In genomic region chr10:96620890-96621271, GRCm38 (mm10) we compare ENCODE assay signal across 8 mouse cellular contexts. TPM values are rescaled to one million over a fixed set of nuclear protein-coding genes. Genes with fewer than 3 reads are reported as not detected.
A peak's percentile ranks its signal among the peaks of the same experiment; 100 is the strongest.
DNase-seq lines count a peak whose midpoint lies in the region; ATAC-seq and TF ChIP-seq lines count a peak whose summit lies in the region.

No protein-coding gene starts in this region.

- peak; percentile 19; the same call in 1 of the 2 replicates for TF ChIP-seq CTCF in intestine, postnatal 0 days (IDR thresholded peaks at IDR 0.05; ENCODE audit: low read depth)

- ATAC-seq in intestine, postnatal 0 days: no peak
- no peak for ATAC-seq in lung, embryonic 15.5 days (ENCODE audit: borderline replicate concordance, extremely low read depth, low FRiP score, low TSS enrichment)

- no peaks in the 10 kb centered on the region for H3K9me3 ChIP-seq in heart, embryonic 10.5 days
- no peaks in the 10 kb centered on the region for H3K9me3 ChIP-seq in forebrain, embryonic 10.5 days
- H3K9me3 ChIP-seq in intestine, postnatal 0 days (ENCODE audit: control insufficient read depth): no peaks in the 10 kb centered on the region
- no peaks in the 10 kb centered on the region for H3K9me3 ChIP-seq in lung, embryonic 15.5 days

- peaks cover 26% of the 10 kb centered on the region for H3K36me3 ChIP-seq in heart, embryonic 10.5 days
- H3K36me3 ChIP-seq in forebrain, embryonic 10.5 days (replicated peaks): peaks cover 62% of the 10 kb centered on the region
- H3K36me3 ChIP-seq in intestine, postnatal 0 days (ENCODE audit: control insufficient read depth, insufficient read depth): peaks cover 3% of the 10 kb centered on the region; the same call in 1 of the 2 replicates
- peaks cover 27% of the 10 kb centered on the region for H3K36me3 ChIP-seq in lung, embryonic 15.5 days

- peak overlapping the region; percentile 62 for H3K4me2 ChIP-seq in intestine, postnatal 0 days (replicated peaks; ENCODE audit: low read depth)
- H3K4me2 ChIP-seq in lung, embryonic 15.5 days: peak overlapping the region; percentile 67

- H3K27ac ChIP-seq in heart, embryonic 10.5 days: no peak overlapping the region
- H3K27ac ChIP-seq in forebrain, embryonic 10.5 days: no peak overlapping the region
- no peak overlapping the region for H3K27ac ChIP-seq in intestine, postnatal 0 days (ENCODE audit: low read depth, low read length)
- peak overlapping the region; percentile 45 for H3K27ac ChIP-seq in lung, embryonic 15.5 days

- no peaks in the 10 kb centered on the region for H3K27me3 ChIP-seq in heart, embryonic 10.5 days (ENCODE audit: insufficient read depth, poor library complexity, severe bottlenecking)
- no peaks in the 10 kb centered on the region for H3K27me3 ChIP-seq in forebrain, embryonic 10.5 days (ENCODE audit: poor library complexity, severe bottlenecking)
- H3K27me3 ChIP-seq in intestine, postnatal 0 days (replicated peaks; ENCODE audit: control insufficient read depth, insufficient read depth, low read length): no peaks in the 10 kb centered on the region
- no peaks in the 10 kb centered on the region for H3K27me3 ChIP-seq in lung, embryonic 15.5 days

- H3K4me3 ChIP-seq in heart, embryonic 10.5 days: peak overlapping the region; percentile 54
- peak overlapping the region; percentile 49 for H3K4me3 ChIP-seq in forebrain, embryonic 10.5 days
- peak overlapping the region; percentile 42 for H3K4me3 ChIP-seq in intestine, postnatal 0 days (ENCODE audit: low read depth, low read length)
- H3K4me3 ChIP-seq in lung, embryonic 15.5 days: peak overlapping the region; percentile 48

- 50% methylated on average over 4 of the region's 4 CpGs for WGBS in heart, embryonic 10.5 days
- WGBS in forebrain, embryonic 10.5 days: 74% methylated on average over 4 of the region's 4 CpGs
- 18% methylated on average over 4 of the region's 4 CpGs for whole genome bisulfite sequencing in intestine, postnatal 0 days
- WGBS in lung, embryonic 15.5 days: 9% methylated on average over 4 of the region's 4 CpGs

- H3K4me1 ChIP-seq in heart, embryonic 10.5 days: peaks cover 17% of the 10 kb centered on the region
- peaks cover 45% of the 10 kb centered on the region for H3K4me1 ChIP-seq in forebrain, embryonic 10.5 days
- H3K4me1 ChIP-seq in intestine, postnatal 0 days (replicated peaks; ENCODE audit: control insufficient read depth, insufficient read depth, low read length): peaks cover 7% of the 10 kb centered on the region
- H3K4me1 ChIP-seq in lung, embryonic 15.5 days: peaks cover 35% of the 10 kb centered on the region

- no peak overlapping the region for H3K9ac ChIP-seq in intestine, postnatal 0 days (ENCODE audit: low read depth, low read length)
- peak overlapping the region; percentile 50 for H3K9ac ChIP-seq in lung, embryonic 15.5 days

- no peak for DNase-seq in heart, embryonic 10.5 days (ENCODE audit: low spot score)
- DNase-seq in heart, adult 9 months (ENCODE audit: low spot score in 2 of 2): no peak
- no peak for DNase-seq in forebrain, embryonic 10.5 days (ENCODE audit: extremely low spot score, low spot score)
- DNase-seq in spleen, postnatal 14 days (ENCODE audit: low spot score in 2 of 2): peak; percentile 21 to 25
- DNase-seq in urinary bladder, postnatal 14 days (ENCODE audit: low spot score): no peak
- DNase-seq in urinary bladder, adult 18-20 months (ENCODE audit: low spot score in 2 of 2): no peak

RNA-seq across cellular contexts. Expression of gene Btg1, which starts 4.1 kb away (rescaled TPM):
- polyA plus RNA-seq in heart, embryonic 10.5 days (2016; fragmentation: Nextera tagmentation; extraction: Ambion mirVana): 23.3 and 24.2 TPM in 2 replicates
- 20.7 and 24.1 TPM in 2 replicates for polyA plus RNA-seq in forebrain, embryonic 10.5 days (2016; fragmentation: Nextera tagmentation; extraction: Ambion mirVana)
- polyA plus RNA-seq in intestine, postnatal 0 days (2015; fragmentation: Nextera tagmentation; extraction: Ambion mirVana): 29.5 and 30.1 TPM in 2 replicates
- polyA plus RNA-seq in lung, embryonic 15.5 days (2015; fragmentation: Nextera tagmentation; extraction: Ambion mirVana): 53.7 and 59.3 TPM in 2 replicates

Comparison
In these comparisons a context has a peak if more than half of its experiments do, and no peak if none do; other contexts are left out.
1. DNase-seq: peak in spleen, postnatal 14 days (2 of 2); none in heart, embryonic 10.5 days (single experiment), heart, adult 9 months (0 of 2), forebrain, embryonic 10.5 days (single experiment), urinary bladder, postnatal 14 days (single experiment) and urinary bladder, adult 18-20 months (0 of 2).
2. Peak in every context shown above with its lines, with median percentiles within 50 percentile points of each other: H3K4me3 ChIP-seq.